Mouse (Mus musculus) small intestine, adult 2 months (tissue): ENCODE results near the gene Nrip2.

Experiments used
- CTCF ChIP-seq: fragments of 200-500 bp; IDR thresholded peaks from 2 replicates; pipeline ENCODE4 v1.5.1; 2012; ENCODE audit warnings: low read depth, mild to moderate bottlenecking, control low read depth, inconsistent platforms, low read length, moderate library complexity, mixed read lengths; ENCODE audit not compliant: insufficient replicate concordance, insufficient read length; ENCODE audit errors: extremely low read depth
- POLR2A ChIP-seq: fragments of 200-500 bp; IDR thresholded peaks from 2 replicates; pipeline ENCODE4 v1.6.1; 2012; ENCODE audit warnings: low read depth, mild to moderate bottlenecking, control low read depth, inconsistent platforms, low read length, moderate library complexity

DNA sequence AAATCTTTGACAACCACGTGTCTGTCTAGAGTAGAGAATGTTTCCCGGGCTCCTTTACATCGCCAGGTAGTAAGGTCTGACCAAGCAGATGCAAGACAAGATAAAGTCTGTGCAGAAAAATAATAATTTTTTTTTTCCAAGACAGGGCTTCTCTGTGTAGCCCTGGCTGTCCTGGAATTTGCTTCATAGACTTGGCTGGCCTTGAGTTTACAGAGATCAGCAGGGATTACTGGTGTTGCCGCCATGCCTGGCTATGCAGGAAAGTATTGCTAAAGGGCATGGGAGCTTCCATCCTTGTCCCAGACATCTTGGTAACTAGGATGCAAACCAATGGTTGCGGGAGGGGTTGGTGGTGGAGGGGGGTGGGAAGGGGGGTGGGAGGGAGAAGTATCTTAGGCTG, 58.1 kb downstream of the Nrip2 start:
- TF ChIP-seq CTCF, result no peak
- TF ChIP-seq POLR2A, result no peak
